Mouse (Mus musculus) adrenal gland, postnatal 10 days (tissue): ENCODE measurements at regions not wholly inside any gene's neighbourhood (a gene's known extent, or its start where the extent isn't known, plus 50 kb on each side); places are given as distances from the start of the nearest gene placed in this dataset.

Source experiments
- DNase-seq: peaks from one replicate; pipeline ENCODE4 v3.0.0; 2021; ENCODE audit warnings: mixed read lengths

DNA sequence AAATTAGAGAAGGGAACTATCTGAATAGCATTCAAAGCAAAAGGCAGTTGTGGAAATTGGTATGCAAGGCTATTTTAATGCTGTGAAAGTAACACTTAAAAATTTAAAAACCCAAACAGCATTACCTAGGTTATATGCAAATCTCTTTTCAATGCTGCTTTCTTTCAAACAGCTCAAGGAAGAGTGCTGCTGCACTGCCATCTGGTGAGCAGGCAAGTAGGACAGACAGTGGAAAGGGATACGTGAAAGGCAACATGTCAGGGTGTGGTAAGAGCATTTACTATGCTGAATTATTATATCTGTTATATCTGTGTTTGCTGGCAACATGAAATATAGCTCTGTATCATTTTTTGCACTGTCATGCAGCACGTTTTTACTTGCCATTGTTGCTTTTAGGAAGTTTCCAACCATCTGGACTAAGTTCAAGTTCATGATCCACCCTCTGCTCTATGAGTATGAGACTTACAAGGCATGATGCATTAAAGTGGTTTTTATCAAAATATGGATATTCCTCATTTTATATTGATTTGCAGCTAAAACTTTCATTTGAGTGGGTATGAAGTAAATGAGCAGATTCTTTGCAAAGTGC lies 1223.0 kb downstream of the Dnajb9 start:
- no peak for DNase-seq

DNA sequence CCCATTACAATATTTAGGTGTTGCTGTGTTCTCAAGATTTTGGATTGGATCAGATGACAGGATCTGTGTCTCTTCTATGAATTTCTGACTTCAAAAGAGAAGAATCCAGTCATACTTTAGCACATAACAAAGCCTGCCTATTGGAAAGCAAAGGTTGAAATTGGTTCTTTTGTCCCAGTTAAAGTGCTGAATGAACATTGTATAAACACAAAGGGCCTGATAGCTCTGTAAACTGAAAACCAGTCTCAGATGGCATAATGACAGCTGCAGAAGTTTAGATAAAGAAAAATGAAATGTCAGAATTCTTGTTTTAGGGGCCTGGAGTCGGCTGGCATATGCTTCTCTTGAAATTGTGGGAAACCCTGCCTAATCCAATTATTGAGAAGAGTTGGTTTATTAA lies 1223.6 kb downstream of the Dnajb9 start:
- DNase-seq, result no peak

DNA sequence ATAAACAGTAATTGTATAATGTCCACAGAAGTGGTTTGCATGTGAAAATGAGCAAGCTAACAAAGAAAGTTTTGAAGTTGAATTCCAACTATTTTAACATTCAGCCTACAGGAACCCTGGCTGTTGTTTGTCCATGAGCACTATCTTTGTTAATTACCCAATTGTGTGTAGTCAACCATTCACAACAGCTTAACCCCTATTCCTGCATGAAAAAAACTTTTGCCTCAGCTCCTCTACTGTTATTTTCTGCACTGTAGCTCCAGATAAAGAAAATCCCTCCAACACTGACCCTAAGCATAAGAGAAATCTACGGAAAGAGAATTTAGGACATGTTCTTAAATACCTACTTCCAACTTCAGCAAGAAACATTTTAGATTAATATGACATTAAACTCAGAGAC lies 1224.0 kb downstream of the Dnajb9 start:
- no peak for DNase-seq

DNA sequence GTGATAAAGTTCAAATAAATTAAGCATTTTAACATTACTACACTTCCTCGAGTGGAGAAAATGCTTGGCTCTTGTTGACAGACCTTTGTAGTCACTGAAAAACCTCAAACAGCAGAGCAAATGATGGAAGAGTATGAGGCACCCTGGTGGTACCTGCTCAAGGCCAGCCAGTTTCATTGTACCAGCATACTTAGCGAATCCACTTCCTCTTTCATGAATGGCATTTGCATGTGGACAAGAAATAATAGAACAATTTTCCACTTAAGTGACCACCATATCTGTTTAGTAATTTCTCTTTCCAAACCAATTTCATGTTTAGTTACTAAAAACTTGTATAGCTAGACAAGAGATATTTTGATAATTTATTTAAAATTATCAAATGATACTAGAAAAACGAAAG lies 1231.3 kb downstream of the Dnajb9 start:
- DNase-seq, result no peak

DNA sequence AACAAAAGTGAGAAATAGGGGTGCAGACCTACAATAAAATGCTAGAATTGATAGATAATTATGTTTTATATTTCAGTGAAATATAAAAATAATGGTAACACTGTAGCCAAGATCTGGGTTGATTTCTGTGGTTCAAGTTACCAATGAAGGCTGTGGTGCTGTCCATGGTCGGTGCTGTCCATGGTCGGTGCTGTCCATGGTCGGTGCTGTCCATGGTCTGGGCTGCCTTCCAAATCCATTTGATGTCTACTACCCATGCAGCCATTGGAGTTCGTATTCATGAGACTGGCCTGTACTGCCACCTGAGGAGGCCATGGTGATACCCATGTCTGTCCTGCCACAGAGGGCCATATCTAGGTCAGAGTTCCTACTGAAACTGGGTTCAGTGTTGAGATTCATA lies 1237.4 kb downstream of the Dnajb9 start:
- peak; percentile 79 for DNase-seq

DNA sequence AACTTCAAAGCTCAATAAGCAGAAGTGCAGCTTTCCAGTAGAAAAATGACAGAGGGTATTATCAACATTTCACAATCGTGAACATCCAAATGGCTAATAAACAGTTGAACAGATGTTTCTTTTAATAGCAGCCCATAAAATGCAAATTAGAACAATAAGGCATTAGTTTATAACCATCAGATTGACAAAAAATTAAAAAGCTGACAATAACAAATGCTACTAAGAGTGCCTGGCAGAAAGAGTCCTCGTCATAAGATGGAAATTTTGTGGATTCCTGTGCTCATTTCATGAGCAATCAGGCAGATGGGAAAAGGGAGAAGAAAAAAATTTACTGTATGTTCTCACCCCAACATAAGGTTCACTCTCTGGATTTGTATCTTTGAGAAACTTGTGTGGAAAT lies 1248.6 kb downstream of the Dnajb9 start:
- no peak for DNase-seq

DNA sequence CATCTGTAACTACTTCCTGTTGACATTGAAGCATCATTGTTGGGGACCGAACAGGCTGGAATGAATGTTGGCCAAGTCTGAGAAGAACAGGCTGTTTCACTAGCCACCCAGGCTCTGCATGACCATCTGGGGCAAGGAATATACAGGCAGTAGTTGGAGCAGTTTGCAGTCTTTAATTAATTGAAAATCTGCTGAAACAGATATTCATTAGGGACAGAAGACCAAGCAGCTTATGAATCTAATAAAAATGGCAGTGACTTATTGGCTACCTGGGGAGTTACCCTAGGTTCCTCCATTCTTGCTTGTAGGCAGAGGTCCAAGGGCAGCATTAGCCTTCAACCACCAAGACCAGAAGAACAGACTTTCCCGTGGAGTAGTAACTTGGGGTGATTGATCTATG lies 1262.2 kb downstream of the Dnajb9 start:
- DNase-seq, result no peak

DNA sequence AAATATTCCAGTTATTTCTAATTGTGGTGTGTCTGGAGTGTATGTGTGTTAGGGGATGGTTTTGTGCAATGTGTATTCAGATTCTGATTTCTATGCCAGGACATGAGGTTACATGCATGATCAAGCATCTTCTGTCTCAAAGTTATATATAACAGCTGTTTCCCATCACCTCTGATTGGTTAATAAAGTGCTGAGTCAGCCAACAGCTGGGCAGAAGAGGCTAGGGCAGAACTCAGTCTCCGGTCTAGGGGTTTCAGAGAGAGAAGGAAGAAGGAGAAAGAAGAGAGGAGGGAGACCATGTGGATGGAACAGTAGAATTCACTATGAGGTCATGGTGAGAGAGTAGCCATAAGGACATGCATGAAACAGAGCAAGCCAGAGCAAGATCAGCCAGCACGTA lies 1295.8 kb downstream of the Dnajb9 start:
- DNase-seq, result no peak
